In genomic region chr19:22132626-22133025, GRCm38 (mm10) we compare ENCODE assay signal across 16 mouse cellular contexts. TPM values are rescaled to one million over a fixed set of nuclear protein-coding genes. Genes with fewer than 3 reads are reported as not detected.
DNase-seq lines count a peak whose midpoint lies in the region; ATAC-seq and TF ChIP-seq lines count a peak whose summit lies in the region.
"Had no signal": no experiment of that assay in that cellular context is flagged by ENCODE, and none has a peak within 500 bp of the region (broad histone marks: within the 10 kb centered on the region; RNA-seq: fewer than 3 reads in every experiment).

No protein-coding gene starts in this region.

- no peaks in the 10 kb centered on the region for H3K27me3 ChIP-seq in kidney, adult 2 months (replicated peaks; ENCODE audit: control insufficient read depth, insufficient read depth, low read length)
- H3K27me3 ChIP-seq in midbrain, postnatal 0 days (ENCODE audit: insufficient read depth, low read length), result no peaks in the 10 kb centered on the region
- peaks cover 3% of the 10 kb centered on the region; the same call in 1 of the 2 replicates for H3K27me3 ChIP-seq in midbrain, embryonic 10.5 days (ENCODE audit: low read depth, poor library complexity, severe bottlenecking)
- H3K27me3 ChIP-seq: liver, embryonic 15.5 days; neural tube, embryonic 12.5 days had no signal

- no peak overlapping the region for H3K4me3 ChIP-seq in kidney, adult 2 months (ENCODE audit: insufficient read depth, low read depth, low read length)
- H3K4me3 ChIP-seq in midbrain, postnatal 0 days (ENCODE audit: low read depth, low read length), result no peak overlapping the region
- no peak overlapping the region for H3K4me3 ChIP-seq in midbrain, embryonic 10.5 days
- H3K4me3 ChIP-seq: hindbrain, embryonic 15.5 days; layer of hippocampus, adult 2 months; left cerebral cortex, adult 2 months; limb, embryonic 13.5 days; liver, embryonic 15.5 days; neural tube, embryonic 12.5 days had no signal

- TF ChIP-seq POLR2A in kidney, adult 2 months (IDR thresholded peaks at IDR 0.05; ENCODE audit: low read depth, low read length), result no peak

- ATAC-seq in midbrain, postnatal 0 days (ENCODE audit: low FRiP score), result no peak

- H3K9ac ChIP-seq in midbrain, postnatal 0 days (replicated peaks; ENCODE audit: low read length, poor library complexity, severe bottlenecking), result no peak overlapping the region
- H3K9ac ChIP-seq: hindbrain, embryonic 15.5 days; limb, embryonic 13.5 days; liver, embryonic 15.5 days; neural tube, embryonic 12.5 days had no signal

- DNase-seq in cerebellum, adult 18-20 months, result peak; percentile 16 to 20
- DNase-seq in cerebellum, adult 11-12 months, result no peak
- DNase-seq in kidney, adult 2 months, result peak; percentile 2
- no peak for DNase-seq in kidney, adult 11 months
- DNase-seq in midbrain, postnatal 0 days (ENCODE audit: low spot score), result peak; percentile 35
- DNase-seq in midbrain, embryonic 10.5 days (ENCODE audit: low spot score), result no peak
- peak; percentile 42 to 64 for DNase-seq in cerebellum, postnatal 25 days
- no peak for DNase-seq in thymus, adult 18-20 months
- DNase-seq: adrenal gland, adult 8-10 months; kidney, adult 18-20 months had no signal

- no peaks in the 10 kb centered on the region for H3K9me3 ChIP-seq in midbrain, postnatal 0 days (ENCODE audit: low read length)
- no peaks in the 10 kb centered on the region for H3K9me3 ChIP-seq in midbrain, embryonic 10.5 days (replicated peaks)
- H3K9me3 ChIP-seq: hindbrain, embryonic 15.5 days; limb, embryonic 13.5 days; liver, embryonic 15.5 days; neural tube, embryonic 12.5 days had no signal

- H3K36me3 ChIP-seq in kidney, adult 2 months (ENCODE audit: control insufficient read depth, insufficient read depth, low read length), result no peaks in the 10 kb centered on the region
- no peaks in the 10 kb centered on the region for H3K36me3 ChIP-seq in midbrain, postnatal 0 days (ENCODE audit: insufficient read depth, low read length)
- H3K36me3 ChIP-seq in midbrain, embryonic 10.5 days, result no peaks in the 10 kb centered on the region
- H3K36me3 ChIP-seq: hindbrain, embryonic 15.5 days; limb, embryonic 13.5 days; liver, embryonic 15.5 days; neural tube, embryonic 12.5 days had no signal

- 64% methylated on average over 3 of the region's 3 CpGs for whole genome bisulfite sequencing in kidney, adult 2 months
- WGBS in midbrain, postnatal 0 days, result 84% methylated on average over 3 of the region's 3 CpGs
- 82% methylated on average over 3 of the region's 3 CpGs for WGBS in midbrain, embryonic 10.5 days

- H3K27ac ChIP-seq in kidney, adult 2 months (ENCODE audit: insufficient read depth, low read depth, low read length), result no peak overlapping the region
- H3K27ac ChIP-seq in midbrain, postnatal 0 days (ENCODE audit: low read depth, low read length), result no peak overlapping the region
- no peak overlapping the region for H3K27ac ChIP-seq in midbrain, embryonic 10.5 days (replicated peaks)
- H3K27ac ChIP-seq: hindbrain, embryonic 15.5 days; layer of hippocampus, adult 2 months; left cerebral cortex, adult 2 months; limb, embryonic 13.5 days; liver, embryonic 15.5 days; neural tube, embryonic 12.5 days had no signal

- TF ChIP-seq CTCF in kidney, adult 2 months (conservative IDR thresholded peaks at IDR 0.05; ENCODE audit: insufficient read depth, insufficient read length, low read depth, low read length), result no peak
- no peak for TF ChIP-seq CTCF in midbrain, postnatal 0 days (IDR thresholded peaks at IDR 0.05)

- no peaks in the 10 kb centered on the region for H3K4me1 ChIP-seq in kidney, adult 2 months (ENCODE audit: control insufficient read depth, insufficient read depth, low read length)
- H3K4me1 ChIP-seq in midbrain, postnatal 0 days (ENCODE audit: insufficient read depth, low read length), result no peaks in the 10 kb centered on the region
- no peaks in the 10 kb centered on the region for H3K4me1 ChIP-seq in midbrain, embryonic 10.5 days
- H3K4me1 ChIP-seq: hindbrain, embryonic 15.5 days; limb, embryonic 13.5 days; liver, embryonic 15.5 days; neural tube, embryonic 12.5 days had no signal

- no peak overlapping the region for H3K4me2 ChIP-seq in midbrain, postnatal 0 days (ENCODE audit: low read depth, low read length, poor library complexity, severe bottlenecking)
- H3K4me2 ChIP-seq: hindbrain, embryonic 15.5 days; limb, embryonic 13.5 days; liver, embryonic 15.5 days; neural tube, embryonic 12.5 days had no signal

RNA-seq across cellular contexts. Expression of gene Trpm3, which starts 6.2 kb away (rescaled TPM):
- polyA plus RNA-seq in kidney, adult 2 months (2012; rRNA removed), result 0.64 and 0.80 TPM in 2 replicates
- 64.7 and 65.8 TPM in 2 replicates for total RNA-seq in midbrain, postnatal 0 days (2014; rRNA removed)
- 15.0 and 19.1 TPM in 2 replicates for polyA plus RNA-seq in midbrain, postnatal 0 days (2015; fragmentation: Nextera tagmentation; extraction: Ambion mirVana)
- polyA plus RNA-seq in midbrain, embryonic 10.5 days (2016; fragmentation: Nextera tagmentation; extraction: Ambion mirVana), result 3.5 and 4.4 TPM in 2 replicates

Comparison
In these comparisons a context has a peak if more than half of its experiments do, and no peak if none do; other contexts are left out.
1. DNase-seq: peak in cerebellum, adult 18-20 months (2 of 2), kidney, adult 2 months (single experiment), midbrain, postnatal 0 days (single experiment) and cerebellum, postnatal 25 days (2 of 2); none in cerebellum, adult 11-12 months (single experiment), kidney, adult 11 months (single experiment), midbrain, embryonic 10.5 days (single experiment) and thymus, adult 18-20 months (0 of 2).